Mouse (Mus musculus): ENCODE data around the gene Scnn1a. TPM values are rescaled to one million over a fixed set of nuclear protein-coding genes. Genes with fewer than 3 reads are reported as not detected.

Gene Scnn1a
- polyA plus RNA-seq, 1 experiment from 2014 or later, result 0.55 TPM

DNA sequence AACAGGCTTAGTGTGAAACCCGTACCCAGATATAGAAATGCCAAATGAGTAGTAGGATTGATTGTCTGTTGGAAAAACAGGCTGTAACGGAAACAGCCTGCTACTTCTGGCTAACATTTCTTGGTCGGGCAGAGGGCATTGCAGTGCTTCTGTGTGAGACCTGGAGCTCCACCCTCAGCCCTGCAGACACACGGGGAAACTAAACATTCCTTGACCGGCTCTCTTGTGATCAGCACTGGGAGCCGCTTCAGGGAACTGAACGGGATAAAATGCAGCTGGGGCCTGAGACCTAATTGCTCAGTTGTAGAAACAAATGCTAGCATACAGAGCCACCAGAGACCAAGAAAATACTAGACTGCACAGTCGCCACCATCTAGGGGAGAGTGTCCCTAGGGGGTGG is 35.8 kb downstream of the Scnn1a start:
- DNase-seq (ENCODE audit: low spot score), result no peak
- H3K4me3 ChIP-seq (ENCODE audit: low read depth, low read length), result no peak overlapping the region
- H3K9ac ChIP-seq (ENCODE audit: low read depth, low read length), result no peak overlapping the region
- no peak overlapping the region for H3K27ac ChIP-seq (ENCODE audit: low read depth, low read length)
- H3K36me3 ChIP-seq (ENCODE audit: control insufficient read depth, insufficient read depth, low read length), result peaks cover 15% of the 10 kb centered on the region; the same call in 1 of the 2 replicates
- WGBS, result 55% methylated on average over 8 of the region's 8 CpGs
- no peaks in the 10 kb centered on the region for H3K9me3 ChIP-seq (ENCODE audit: control insufficient read depth, low read length)
- no peak overlapping the region for H3K4me2 ChIP-seq
- H3K4me1 ChIP-seq (replicated peaks; ENCODE audit: control insufficient read depth, insufficient read depth, low read length), result peaks cover 49% of the 10 kb centered on the region
- no peaks in the 10 kb centered on the region for H3K27me3 ChIP-seq (replicated peaks; ENCODE audit: control insufficient read depth, insufficient read depth, low read length)
- no peak for ATAC-seq (replicated peaks; ENCODE audit: low FRiP score)

DNA sequence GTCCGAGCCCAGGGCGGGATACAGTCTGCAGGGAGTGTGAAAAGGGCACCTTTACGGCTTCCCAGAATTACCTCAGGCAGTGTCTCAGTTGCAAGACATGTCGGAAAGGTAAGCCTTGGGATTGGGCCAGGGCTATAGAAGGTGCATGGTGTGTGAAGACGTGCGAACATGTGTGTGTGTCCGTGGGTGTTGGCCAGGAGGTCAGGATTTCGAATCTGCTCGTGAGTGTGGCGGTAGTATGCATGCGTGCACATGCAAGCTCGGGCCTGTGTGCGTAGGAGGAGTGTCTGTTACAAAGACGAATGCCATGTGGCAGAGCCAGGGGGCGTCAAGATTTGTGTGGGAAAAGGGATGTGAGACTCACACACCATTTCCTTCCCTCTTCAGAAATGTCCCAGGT is 36.9 kb downstream of the Scnn1a start:
- peaks cover 19% of the 10 kb centered on the region; the same call in 1 of the 2 replicates for H3K36me3 ChIP-seq (ENCODE audit: control insufficient read depth, insufficient read depth, low read length)
- H3K27me3 ChIP-seq (replicated peaks; ENCODE audit: control insufficient read depth, insufficient read depth, low read length), result no peaks in the 10 kb centered on the region
- 86% methylated on average over 15 of the region's 15 CpGs for WGBS
- ATAC-seq (replicated peaks; ENCODE audit: low FRiP score) (no peak), DNase-seq (ENCODE audit: low spot score) (no peak)
- H3K9me3 ChIP-seq (ENCODE audit: control insufficient read depth, low read length), result no peaks in the 10 kb centered on the region
- H3K4me1 ChIP-seq (replicated peaks; ENCODE audit: control insufficient read depth, insufficient read depth, low read length), result peaks cover 38% of the 10 kb centered on the region
- no peak overlapping the region for H3K9ac ChIP-seq (ENCODE audit: low read depth, low read length)
- no peak overlapping the region for H3K4me3 ChIP-seq (ENCODE audit: low read depth, low read length)
- no peak overlapping the region for H3K27ac ChIP-seq (ENCODE audit: low read depth, low read length)
- H3K4me2 ChIP-seq, result no peak overlapping the region

DNA sequence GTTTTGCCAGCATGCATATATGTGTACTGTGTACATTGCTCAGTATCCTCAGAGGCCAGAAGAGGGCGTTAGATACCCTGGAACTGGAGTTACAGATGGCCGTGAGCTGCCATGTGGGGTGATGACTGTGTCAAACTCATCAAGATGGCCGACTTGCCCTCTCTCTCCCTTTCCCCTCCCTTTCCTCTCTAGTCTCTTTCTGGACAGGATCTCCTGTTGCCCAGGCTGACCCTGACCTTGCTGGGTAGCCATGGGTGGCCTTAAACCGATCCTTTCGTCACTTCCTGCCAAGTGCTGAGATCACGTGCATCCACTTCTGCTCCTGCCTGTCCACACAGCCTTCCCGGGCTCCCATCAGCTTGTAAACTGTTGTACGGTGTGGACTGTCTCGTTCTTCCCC is 39.5 kb downstream of the Scnn1a start:
- no peak overlapping the region for H3K9ac ChIP-seq (ENCODE audit: low read depth, low read length)
- peaks cover 19% of the 10 kb centered on the region; the same call in 1 of the 2 replicates for H3K36me3 ChIP-seq (ENCODE audit: control insufficient read depth, insufficient read depth, low read length)

DNA sequence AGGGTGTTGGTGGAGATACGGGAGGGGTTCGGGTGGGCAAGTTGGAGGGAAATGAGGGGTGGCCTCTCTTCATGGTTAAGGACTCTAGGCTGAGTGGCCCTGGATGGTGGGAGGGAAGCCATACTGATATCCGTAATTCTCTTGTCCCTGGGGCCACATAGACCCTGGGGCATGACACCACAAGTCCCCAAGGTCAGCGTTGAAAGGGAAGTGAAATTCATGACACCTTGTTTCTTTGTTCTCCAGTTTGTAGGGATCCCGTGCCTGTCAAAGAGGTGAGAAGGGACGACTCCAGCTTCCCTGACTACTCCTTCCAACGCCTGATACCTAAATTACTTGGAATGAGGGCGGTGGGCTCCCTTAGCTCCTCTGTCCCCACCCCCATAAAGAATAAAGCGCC is 40.4 kb downstream of the Scnn1a start:
- WGBS, result 70% methylated on average over 9 of the region's 9 CpGs
- ATAC-seq (replicated peaks; ENCODE audit: low FRiP score) (no peak), DNase-seq (ENCODE audit: low spot score) (no peak)
- Histone ChIP-seq H3K4me1 (replicated peaks; ENCODE audit: control insufficient read depth, insufficient read depth, low read length) (peaks cover 9% of the 10 kb centered on the region), H3K27me3 (replicated peaks; ENCODE audit: control insufficient read depth, insufficient read depth, low read length) (peaks cover 9% of the 10 kb centered on the region), H3K4me3 (ENCODE audit: low read depth, low read length) (no peak overlapping the region), H3K9ac (ENCODE audit: low read depth, low read length) (no peak overlapping the region), H3K36me3 (ENCODE audit: control insufficient read depth, insufficient read depth, low read length) (peaks cover 19% of the 10 kb centered on the region; the same call in 1 of the 2 replicates), H3K27ac (ENCODE audit: low read depth, low read length) (no peak overlapping the region), H3K9me3 (ENCODE audit: control insufficient read depth, low read length) (no peaks in the 10 kb centered on the region), H3K4me2 (no peak overlapping the region)

More for the DNA sequence above, 39.5 kb downstream of the Scnn1a start:
- no peak overlapping the region for H3K27ac ChIP-seq (ENCODE audit: low read depth, low read length)
- peaks cover 17% of the 10 kb centered on the region for H3K4me1 ChIP-seq (replicated peaks; ENCODE audit: control insufficient read depth, insufficient read depth, low read length)
- DNase-seq (ENCODE audit: low spot score) (no peak), ATAC-seq (replicated peaks; ENCODE audit: low FRiP score) (no peak)
- H3K4me2 ChIP-seq, result no peak overlapping the region
- H3K4me3 ChIP-seq (ENCODE audit: low read depth, low read length), result no peak overlapping the region
- H3K27me3 ChIP-seq (replicated peaks; ENCODE audit: control insufficient read depth, insufficient read depth, low read length), result peaks cover 9% of the 10 kb centered on the region
- no peaks in the 10 kb centered on the region for H3K9me3 ChIP-seq (ENCODE audit: control insufficient read depth, low read length)
- 45% methylated on average over 9 of the region's 9 CpGs for WGBS

DNA sequence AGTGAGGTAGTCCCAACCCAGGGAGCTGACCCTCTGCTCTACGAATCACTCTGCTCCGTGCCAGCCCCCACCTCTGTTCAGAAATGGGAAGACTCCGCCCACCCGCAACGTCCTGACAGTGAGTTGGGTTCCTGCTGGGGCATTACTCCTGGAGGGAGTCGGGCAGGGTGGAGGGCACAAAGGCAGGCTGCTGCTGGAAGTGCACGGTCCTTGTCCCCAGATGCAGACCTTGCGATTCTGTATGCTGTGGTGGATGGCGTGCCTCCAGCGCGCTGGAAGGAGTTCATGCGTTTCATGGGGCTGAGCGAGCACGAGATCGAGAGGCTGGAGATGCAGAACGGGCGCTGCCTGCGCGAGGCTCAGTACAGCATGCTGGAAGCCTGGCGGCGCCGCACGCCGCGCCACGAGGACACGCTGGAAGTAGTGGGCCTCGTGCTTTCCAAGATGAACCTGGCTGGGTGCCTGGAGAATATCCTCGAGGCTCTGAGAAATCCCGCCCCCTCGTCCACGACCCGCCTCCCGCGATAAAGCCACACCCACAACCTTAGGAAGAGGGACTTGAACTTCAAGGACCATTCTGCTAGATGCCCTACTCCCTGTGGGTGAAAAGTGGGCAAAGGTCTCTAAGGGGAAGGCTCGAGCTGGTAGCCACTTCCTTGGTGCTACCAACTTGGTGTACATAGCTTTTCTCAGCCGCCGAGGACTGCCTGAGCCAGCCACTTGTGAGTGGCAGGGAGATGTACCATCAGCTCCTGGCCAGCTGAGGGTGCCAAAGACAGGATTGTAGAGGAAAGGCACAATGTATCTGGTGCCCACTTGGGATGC is 41.2 kb downstream of the Scnn1a start:
- no peak; the same call in 1 of the 2 replicates for ATAC-seq (replicated peaks; ENCODE audit: low FRiP score)
- H3K9ac ChIP-seq (ENCODE audit: low read depth, low read length), result no peak overlapping the region
- peaks cover 9% of the 10 kb centered on the region for H3K27me3 ChIP-seq (replicated peaks; ENCODE audit: control insufficient read depth, insufficient read depth, low read length)
- no peak for DNase-seq (ENCODE audit: low spot score)
- no peak overlapping the region for H3K4me2 ChIP-seq
- H3K4me3 ChIP-seq (ENCODE audit: low read depth, low read length), result no peak overlapping the region
- WGBS, result 68% methylated on average over 38 of the region's 38 CpGs
- H3K27ac ChIP-seq (ENCODE audit: low read depth, low read length), result no peak overlapping the region
- peaks cover 19% of the 10 kb centered on the region; the same call in 1 of the 2 replicates for H3K36me3 ChIP-seq (ENCODE audit: control insufficient read depth, insufficient read depth, low read length)
- H3K9me3 ChIP-seq (ENCODE audit: control insufficient read depth, low read length), result no peaks in the 10 kb centered on the region
- H3K4me1 ChIP-seq (replicated peaks; ENCODE audit: control insufficient read depth, insufficient read depth, low read length), result peaks cover 5% of the 10 kb centered on the region; the same call in 1 of the 2 replicates

DNA sequence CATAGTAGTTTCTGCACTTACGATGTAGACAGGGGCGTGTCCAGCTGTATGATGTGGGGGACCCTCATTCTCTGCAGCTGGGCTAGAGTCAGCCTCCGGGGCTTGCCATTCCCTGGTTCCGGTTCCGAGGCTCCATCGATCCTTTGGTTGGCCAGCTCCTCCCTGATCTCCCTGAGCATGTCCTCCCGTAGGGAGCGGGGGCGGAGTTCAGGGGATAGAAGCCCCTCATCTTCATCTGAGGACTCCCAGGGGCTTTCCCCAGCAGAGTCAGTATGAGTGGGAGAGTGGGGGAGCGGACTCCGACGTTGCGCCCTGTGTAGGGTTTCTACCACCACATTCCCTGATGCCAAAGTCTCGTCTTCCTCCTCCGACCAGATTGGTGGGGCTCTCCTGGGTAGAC is 42.6 kb downstream of the Scnn1a start:
- Histone ChIP-seq H3K4me3 (ENCODE audit: low read depth, low read length) (no peak overlapping the region), H3K36me3 (ENCODE audit: control insufficient read depth, insufficient read depth, low read length) (peaks cover 12% of the 10 kb centered on the region; the same call in 1 of the 2 replicates), H3K27ac (ENCODE audit: low read depth, low read length) (no peak overlapping the region), H3K4me1 (replicated peaks; ENCODE audit: control insufficient read depth, insufficient read depth, low read length) (peaks cover 5% of the 10 kb centered on the region; the same call in 1 of the 2 replicates), H3K9me3 (ENCODE audit: control insufficient read depth, low read length) (no peaks in the 10 kb centered on the region), H3K4me2 (peak overlapping the region; percentile 40), H3K9ac (ENCODE audit: low read depth, low read length) (0 out of 2 replicates have a peak overlapping the region, but pooled peaks have one; percentile 22), H3K27me3 (replicated peaks; ENCODE audit: control insufficient read depth, insufficient read depth, low read length) (peaks cover 9% of the 10 kb centered on the region)
- ATAC-seq (replicated peaks; ENCODE audit: low FRiP score) (no peak; the same call in 1 of the 2 replicates), DNase-seq (ENCODE audit: low spot score) (no peak)
- 33% methylated on average over 15 of the region's 15 CpGs for WGBS

DNA sequence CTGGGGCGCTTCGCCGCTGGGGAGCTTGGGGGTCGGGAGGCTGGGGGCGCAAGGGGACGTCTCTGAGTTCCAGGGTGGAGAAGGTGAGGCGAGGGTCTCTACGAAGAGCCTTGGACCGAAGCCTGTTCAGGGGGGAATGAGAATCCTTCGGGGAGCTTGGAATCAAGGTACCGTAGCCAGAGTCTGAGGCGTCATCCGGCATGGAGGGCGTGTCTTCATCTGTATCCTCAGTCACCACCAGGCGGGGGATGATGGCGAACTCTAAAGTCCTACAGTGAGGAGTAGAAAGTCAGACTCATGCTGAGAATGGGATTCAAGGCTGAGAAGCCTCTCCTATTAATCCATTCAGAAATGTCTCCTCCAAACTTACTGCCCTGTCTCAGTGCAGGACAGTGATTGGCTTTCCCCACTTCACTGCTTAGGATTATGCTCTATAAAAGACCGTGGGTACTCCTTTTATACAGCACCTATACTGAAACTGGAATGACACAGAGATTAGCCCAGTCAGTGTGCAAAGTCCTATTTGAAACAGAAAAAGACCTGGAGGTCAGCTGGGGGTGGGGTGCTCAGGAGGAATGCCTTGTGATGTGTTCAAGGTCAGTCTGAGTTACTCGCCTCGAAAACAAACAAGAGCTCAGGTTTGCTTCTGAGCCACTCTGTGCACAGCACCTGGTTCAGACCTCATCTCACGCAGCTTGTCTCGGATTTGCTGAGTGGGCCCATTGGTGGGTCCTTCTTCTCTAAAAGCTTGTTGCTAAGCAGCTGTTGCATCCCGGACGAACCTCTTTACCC is 43.2 kb downstream of the Scnn1a start:
- WGBS, result 25% methylated on average over 23 of the region's 23 CpGs

DNA sequence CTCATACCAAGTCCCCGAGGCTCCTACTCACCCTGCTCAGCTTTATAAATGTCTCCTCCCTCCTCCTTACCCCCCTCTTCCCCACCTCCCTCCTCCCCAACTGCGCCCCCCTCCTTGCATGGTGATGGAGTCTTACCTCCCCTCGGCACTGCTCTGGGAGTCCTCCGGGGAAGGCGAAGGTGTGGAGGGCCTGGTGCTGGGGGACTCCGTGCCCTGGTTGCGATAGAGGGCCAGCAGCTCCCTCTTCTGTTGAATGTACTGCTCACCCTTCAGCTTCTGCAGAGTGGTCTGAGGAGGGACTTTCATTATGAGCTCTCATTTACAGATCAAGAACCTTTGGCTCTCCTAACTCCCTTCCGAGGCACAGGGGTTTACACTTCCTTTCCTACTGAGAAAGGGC is 44.0 kb downstream of the Scnn1a start:
- H3K4me1 ChIP-seq (replicated peaks; ENCODE audit: control insufficient read depth, insufficient read depth, low read length), result peaks cover 5% of the 10 kb centered on the region; the same call in 1 of the 2 replicates
- no peak overlapping the region for H3K4me3 ChIP-seq (ENCODE audit: low read depth, low read length)
- DNase-seq (ENCODE audit: low spot score), result no peak
- peaks cover 8% of the 10 kb centered on the region; the same call in 1 of the 2 replicates for H3K36me3 ChIP-seq (ENCODE audit: control insufficient read depth, insufficient read depth, low read length)
- ATAC-seq (replicated peaks; ENCODE audit: low FRiP score), result peak; percentile 19; the same call in 1 of the 2 replicates
- H3K27ac ChIP-seq (ENCODE audit: low read depth, low read length), result no peak overlapping the region
- H3K9me3 ChIP-seq (ENCODE audit: control insufficient read depth, low read length), result no peaks in the 10 kb centered on the region
- H3K9ac ChIP-seq (ENCODE audit: low read depth, low read length), result no peak overlapping the region
- 10% methylated on average over 8 of the region's 8 CpGs for WGBS
- H3K27me3 ChIP-seq (replicated peaks; ENCODE audit: control insufficient read depth, insufficient read depth, low read length), result peaks cover 9% of the 10 kb centered on the region
- no peak overlapping the region for H3K4me2 ChIP-seq

More for the DNA sequence above, 43.2 kb downstream of the Scnn1a start:
- Histone ChIP-seq H3K4me3 (ENCODE audit: low read depth, low read length) (no peak overlapping the region), H3K27me3 (replicated peaks; ENCODE audit: control insufficient read depth, insufficient read depth, low read length) (peaks cover 9% of the 10 kb centered on the region), H3K4me1 (replicated peaks; ENCODE audit: control insufficient read depth, insufficient read depth, low read length) (peaks cover 5% of the 10 kb centered on the region; the same call in 1 of the 2 replicates), H3K36me3 (ENCODE audit: control insufficient read depth, insufficient read depth, low read length) (peaks cover 8% of the 10 kb centered on the region; the same call in 1 of the 2 replicates), H3K27ac (ENCODE audit: low read depth, low read length) (no peak overlapping the region), H3K4me2 (peak overlapping the region; percentile 40), H3K9me3 (ENCODE audit: control insufficient read depth, low read length) (no peaks in the 10 kb centered on the region), H3K9ac (ENCODE audit: low read depth, low read length) (0 out of 2 replicates have a peak overlapping the region, but pooled peaks have one; percentile 22)
- DNase-seq (ENCODE audit: low spot score) (no peak), ATAC-seq (replicated peaks; ENCODE audit: low FRiP score) (peak; percentile 13; the same call in 1 of the 2 replicates)
